Mouse (Mus musculus): ENCODE results near the gene Plppr1.
A peak's percentile ranks its signal among the peaks of the same experiment; 100 is the strongest.

The Plppr1 gene

DNA sequence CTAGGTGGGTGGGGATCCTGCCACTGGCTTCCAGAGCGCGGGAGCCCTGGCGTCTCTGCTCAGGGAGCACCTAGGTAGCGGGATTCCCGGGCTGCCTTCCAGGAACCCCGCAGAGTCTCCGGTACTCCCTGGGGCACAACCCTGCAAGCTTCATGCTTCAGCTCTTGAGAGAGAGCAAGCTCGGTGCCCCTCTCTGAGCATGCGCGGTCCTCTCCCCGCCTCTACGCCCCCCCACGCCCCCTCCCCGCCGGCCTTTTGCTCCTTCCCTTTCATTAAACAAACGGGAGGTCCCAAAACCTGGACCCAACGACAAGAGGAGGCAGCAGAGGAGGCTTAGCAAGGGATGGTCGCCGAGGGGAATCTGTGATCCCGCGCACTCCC lies at the start of gene Plppr1:
Plppr1 (plus strand) TSS at position 253 of the 381 bp plus-strand sequence.
- DNase-seq, result peak; percentile 9

DNA sequence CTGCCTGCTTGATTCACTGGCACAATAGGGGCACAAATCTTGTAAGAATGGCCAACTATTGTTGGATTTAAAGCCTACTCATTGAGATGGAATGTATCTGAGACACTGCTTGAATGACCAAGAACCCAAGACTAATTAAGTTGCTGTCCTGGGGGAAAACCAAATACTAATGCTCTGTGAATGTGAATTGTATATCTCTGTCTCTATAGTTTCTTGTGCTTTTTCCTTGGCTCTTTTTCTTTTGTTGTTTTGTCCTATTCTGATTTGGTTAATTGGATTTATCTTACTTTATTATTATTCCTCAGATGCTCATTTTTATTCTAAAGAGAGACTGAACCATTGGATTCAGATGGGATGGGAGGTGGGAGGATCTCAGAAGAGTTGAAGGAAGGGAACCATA lies 42.4 kb upstream of the Plppr1 start:
- no peak for DNase-seq

DNA sequence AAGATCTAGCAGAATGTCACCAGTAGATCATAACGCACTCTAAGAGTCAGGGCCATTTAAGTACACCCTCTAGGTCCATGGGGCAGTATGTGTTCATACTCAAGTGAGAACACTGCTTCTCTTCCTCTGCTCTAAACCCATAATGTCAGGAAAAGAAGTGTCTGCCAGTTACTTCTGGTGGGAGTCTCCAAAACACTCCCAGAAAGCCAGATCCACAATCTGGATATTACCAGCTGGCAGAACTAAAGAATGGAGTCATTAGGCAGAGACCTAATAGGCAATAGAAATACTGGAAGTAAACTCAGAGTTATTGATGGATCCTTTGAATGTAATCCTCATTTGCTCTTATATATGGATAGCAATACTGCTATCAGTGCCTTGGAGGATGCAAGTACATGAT lies 35.9 kb upstream of the Plppr1 start:
- no peak for DNase-seq

DNA sequence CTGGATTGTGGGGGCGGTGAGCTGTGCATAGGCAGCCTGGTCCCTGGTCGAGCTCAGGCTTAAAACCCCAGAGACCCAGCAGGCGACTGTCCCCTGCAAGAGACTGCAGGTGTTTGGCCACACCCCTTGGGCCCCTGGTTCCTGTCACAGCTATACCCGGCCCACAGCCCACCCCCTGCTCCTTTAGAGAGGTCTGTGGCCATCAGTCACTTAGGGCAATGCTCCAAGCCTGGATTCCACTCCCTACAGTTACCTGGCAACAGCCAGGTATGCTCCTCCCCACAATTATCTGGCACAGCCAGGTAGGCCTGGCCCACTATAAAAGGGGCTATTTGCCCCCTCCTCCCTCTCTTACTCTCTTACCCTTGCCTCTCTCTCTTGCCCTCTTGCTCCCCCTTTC lies 20.8 kb upstream of the Plppr1 start:
- no peak for DNase-seq

DNA sequence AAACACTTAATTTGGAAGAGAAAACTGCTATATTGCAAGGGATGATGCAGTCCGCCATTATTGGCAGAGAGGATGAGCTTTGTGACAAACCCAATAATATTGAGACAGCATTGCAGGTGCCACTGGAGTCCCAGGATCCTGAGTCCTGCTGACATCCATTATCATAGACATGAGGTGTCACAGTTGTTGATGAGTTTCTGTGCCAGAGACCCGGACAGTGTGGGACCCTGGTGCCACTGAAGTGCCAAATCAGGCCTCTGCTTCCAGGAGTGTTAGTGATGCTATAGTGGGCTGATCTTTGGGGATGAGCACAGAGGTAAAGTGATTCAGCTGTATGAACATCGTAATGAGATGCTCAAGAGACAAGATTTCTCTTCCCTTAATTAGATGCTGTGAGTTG lies 19.2 kb upstream of the Plppr1 start:
- DNase-seq, result no peak

DNA sequence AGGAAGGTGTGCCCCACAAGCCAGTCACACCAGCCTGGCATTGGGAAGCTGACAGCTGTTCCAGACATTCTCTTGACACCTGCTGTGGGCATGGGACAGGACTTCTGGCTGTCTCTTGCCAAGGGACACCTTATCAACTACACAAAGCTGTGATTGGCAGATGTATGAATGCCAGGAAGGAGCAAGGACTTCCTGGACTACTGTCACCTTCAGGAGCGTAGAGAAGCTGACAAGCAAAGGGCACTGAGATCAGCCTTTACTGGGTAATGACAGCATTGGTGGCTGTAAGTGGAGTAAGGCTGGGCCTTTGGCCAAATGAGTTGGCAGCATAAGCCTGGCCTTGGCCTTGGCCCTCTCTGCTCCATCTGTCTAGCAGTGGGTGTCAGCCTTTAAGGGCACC lies 17.4 kb upstream of the Plppr1 start:
- DNase-seq, result no peak

DNA sequence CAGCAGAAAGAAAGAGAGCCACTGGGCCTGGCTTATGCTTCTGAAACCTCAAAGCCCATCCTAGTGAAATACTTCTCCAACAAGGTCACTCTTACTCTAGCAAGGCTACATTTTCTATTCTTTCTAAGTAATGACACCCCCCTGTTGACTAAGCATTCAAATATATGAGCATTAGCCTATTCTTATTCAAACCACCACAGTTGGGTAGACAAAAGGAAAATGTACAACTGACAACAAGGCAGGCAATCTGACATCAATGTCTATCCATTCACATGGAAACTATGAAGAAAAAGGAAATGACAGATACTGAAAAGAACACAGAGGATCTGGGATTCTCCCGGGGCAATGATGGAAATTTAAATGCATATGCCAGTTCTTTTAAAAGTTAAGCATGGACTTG lies 8.4 kb upstream of the Plppr1 start:
- DNase-seq, result no peak

DNA sequence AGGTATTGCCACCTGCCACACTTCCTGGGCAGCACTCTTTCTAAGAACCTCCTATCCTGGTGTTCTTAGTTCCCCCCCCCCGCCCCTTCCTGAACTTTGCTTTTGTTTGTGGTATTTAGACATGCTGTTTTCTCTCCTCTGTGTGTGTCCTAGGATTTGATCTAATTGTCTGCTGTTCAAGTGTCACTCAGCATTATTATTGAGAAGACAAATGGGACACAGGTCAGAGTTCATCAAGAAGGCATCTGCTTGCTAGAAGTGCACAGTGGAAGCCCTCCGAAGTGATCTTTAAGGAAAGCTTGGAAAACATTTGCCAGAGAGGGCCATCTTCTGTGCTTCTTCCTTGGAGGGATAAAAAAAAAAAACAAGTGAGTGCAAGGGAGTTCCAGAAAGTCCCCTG lies 1.2 kb upstream of the Plppr1 start:
- DNase-seq, result no peak

DNA sequence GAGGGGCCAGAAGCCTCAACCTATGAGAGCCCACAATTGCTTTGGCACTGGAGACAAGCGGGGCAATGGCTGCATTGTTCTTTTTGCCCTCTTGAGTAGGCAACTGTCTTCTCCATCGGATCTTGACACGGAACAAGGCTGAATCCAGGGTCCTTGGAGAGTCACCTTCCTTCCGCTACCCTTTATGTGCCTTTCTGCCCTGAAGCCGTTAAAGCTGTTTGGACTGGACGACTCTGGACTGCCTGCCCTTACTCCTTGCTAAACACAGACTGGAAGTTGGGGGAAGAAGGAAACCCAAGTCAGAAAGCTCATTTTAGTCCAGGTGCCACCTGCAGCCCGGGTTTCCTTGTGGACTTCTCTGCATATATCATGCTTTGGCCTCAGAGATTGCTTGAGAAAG lies 516 bp upstream of the Plppr1 start:
- DNase-seq, result peak; percentile 7

DNA sequence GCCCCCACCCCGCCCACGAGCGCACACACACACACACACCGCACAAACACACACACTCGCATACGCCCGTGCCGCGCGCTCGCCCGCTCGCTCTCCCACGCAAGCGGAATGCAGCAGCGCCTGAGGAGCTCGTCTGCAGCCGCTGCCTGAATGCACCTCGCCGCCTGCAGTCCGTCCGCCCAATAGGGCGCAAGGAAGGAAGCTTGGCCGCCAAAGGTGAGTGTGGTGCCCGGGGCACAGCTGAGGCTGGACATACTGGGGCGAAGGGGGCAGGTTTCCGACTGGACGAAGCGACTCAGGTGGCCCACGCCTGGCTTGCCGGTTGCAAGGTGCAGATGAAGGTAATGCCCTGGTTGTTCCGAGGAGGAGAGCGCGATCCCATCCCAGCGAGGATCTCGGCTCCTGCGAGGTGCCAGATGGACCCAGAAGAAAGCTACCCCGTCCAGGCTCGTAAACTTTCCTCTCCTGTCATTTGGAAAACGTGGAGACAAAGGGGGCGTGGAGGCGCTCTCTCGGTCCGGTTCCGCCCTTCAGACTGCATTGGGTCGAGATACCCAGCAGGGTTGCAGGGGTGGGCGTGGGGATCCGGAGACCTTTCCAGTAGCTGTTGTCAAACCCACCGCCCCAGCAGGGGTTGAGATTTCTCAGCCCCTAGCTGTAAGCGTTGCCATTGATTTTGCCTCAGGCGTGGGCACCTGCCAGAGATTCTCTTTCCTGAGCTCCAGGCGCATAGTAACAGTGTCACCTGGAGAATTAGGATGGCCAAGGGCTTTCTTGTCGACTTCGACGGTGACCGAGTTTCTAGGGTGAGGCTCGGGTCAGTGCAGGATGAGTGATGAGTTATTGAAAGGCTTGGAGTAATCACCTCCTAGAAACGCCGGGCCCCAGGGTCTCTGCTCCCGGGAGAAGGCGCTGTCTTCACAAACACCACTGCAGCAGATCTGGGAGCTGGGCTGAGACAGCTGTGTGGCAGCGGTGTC lies 619 bp downstream of the Plppr1 start:
- peak; percentile 14 for DNase-seq

DNA sequence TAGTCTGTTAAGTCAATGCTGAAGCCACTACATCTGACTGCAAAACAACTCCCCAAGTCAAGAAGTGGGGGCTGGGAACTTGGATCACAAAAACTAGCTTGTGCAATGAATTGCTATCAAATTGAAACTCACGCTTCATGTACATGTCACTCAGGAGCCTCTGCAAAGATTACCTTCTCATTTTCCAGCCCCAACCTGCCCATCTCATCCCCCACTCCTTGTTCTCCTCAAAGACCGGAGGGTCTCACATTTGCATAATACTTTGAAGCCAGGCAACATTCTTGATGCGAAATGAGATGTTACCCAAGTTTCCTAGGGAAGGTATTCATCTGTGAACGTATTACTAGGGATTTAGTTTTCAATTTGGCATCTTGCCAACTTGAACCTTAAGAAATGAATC lies 10.4 kb downstream of the Plppr1 start:
- no peak for DNase-seq

DNA sequence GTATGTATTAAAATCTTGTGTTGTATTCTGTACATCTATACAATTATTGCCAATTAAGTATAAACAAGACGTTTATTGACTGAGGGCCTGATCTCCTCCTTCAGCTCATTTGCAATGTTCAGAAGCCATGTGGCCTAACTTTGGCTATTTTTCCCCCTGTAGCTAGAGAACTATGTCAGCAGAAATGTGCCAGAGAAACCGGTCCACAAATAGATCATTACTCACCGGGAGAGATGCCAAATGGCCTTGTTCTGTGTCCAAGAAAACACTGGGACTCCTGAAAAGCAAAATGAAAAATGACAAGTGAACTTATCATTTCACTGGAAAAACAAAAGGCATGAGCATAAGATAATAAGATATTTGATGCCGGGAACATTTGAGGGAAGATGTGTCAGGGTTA lies 13.8 kb downstream of the Plppr1 start:
- peak; percentile 9 for DNase-seq

DNA sequence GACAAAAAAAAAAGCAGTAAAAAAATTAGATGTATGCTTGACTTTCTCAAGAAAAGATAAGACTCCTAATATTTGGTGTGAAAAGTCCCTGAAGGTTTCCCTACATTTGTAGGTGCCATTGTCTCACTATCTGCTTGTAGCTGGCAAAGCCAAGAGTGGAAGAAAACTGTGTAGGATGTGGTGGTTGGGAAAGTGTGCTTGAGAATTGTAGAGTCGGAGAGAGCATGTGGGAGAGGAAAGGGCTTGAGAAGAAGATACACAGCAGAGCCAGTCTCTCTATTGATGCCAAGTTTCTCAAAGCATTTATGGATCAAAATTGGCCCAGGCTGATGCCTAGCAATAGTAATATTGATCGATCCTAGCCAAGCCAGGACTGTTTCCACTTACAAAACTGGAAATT lies 16.8 kb downstream of the Plppr1 start:
- no peak for DNase-seq

DNA sequence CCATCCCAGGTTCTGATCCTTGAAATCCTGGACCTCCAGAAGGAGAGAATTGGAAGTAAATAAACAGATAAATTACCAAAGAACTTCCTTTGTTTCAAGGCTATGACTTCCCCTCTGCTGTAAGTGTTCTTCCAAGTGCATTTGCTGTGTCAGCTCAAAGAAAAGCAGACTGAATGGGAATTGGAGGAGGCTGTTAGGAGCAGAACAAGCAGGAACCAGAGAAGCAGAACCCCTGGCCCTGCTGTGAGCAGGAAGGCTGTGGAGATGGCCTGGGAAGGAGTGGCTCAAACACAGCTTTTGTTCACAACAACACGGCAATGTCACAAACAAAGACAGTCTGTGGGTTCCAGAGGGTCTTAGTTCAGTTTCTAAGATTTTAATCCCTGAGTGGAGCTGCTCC lies 20.3 kb downstream of the Plppr1 start:
- DNase-seq, result no peak

DNA sequence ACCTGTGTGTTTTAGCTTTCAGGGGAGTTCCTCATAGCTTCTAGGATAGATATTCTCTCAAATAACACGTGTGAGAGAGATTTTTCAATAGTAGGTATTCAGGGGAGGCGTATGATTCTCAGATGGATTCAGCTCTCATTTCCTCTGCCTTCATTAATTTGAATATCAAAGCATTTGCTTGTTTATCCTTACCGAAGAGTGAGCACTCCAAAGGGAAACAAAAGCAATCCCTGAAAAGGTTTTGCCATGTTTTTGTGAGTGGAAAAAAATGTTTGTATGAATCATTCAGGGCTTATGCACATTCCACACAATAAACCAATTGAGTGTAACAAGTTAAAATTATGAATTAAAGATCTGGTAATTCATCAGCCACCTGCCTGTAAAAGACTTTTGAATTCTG lies 29.1 kb downstream of the Plppr1 start:
- no peak for DNase-seq

DNA sequence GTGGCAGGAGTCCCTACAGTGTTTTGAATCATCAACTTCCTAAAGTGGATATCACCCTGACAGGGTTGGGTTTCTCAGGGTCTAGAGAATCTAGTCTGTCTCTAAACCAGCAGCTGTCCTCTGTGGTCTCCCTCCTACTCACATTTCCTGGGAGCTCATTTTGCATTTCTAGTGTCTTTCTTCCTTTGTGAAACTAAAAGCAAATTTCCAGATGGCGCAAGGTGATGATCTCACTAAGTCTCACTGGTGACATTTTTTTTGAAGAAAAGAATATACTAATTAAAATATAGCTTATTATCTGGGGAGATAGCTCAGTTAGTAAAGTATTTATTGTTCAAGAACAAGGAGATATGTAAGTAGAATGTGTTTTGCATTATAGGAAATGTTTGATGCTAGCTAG lies 31.4 kb downstream of the Plppr1 start:
- DNase-seq, result no peak

DNA sequence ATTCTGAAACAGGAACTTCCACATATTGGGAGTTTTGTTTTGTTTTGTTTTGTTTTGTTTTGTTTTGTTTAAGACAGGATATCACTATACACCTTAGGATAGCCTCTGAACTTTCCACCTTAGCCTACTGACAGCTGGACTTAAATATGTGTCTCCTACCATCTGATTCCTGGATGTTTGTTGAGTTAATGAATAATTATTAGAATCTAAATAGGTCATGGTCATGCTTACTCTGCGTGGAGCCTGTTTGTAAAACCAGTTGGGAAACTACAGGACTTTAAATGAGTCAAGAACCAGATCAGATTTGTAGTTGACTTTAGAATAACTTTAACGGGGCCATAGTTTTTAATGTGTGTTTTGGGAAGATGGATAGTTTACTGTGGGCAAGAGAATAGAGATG lies 40.4 kb downstream of the Plppr1 start:
- DNase-seq, result no peak

DNA sequence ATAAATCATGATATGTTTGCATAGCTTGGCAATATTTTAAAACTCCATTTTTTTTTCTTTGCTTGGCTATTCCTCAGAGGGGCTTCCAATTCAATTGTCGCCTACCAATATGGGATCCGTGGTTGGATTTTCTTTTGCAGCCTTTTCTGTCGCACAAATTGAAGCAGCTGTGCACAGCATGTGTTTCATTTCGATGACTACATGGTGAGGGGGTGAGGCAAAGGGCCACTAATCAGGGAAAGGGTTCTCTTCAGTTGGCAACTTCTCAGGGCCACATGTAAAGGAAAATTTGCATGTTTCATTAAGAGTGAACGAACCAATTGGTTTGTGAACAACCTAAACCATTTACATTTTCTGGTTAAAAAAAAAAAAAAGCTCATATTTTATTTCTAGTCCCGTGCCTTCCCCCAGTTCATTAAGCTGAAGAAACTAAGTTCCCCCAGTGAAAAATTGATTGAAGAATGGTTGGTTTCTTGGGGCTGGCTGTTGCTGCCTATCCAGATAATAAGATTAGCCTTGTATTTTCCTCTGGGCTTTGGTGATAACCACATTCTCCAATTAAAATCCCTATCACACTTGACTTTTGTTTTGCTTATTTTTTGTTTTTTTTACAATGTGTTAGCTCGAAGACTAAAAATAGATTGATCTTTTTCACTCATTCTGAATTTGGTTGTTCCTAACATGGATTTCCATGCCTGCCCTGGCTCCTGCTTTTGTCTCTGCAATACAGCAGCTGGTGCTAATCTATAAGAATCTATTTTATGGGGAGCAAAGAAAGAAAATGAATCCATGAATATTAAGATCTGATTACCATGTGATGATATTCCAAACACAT lies 43.1 kb downstream of the Plppr1 start:
- no peak for DNase-seq

DNA sequence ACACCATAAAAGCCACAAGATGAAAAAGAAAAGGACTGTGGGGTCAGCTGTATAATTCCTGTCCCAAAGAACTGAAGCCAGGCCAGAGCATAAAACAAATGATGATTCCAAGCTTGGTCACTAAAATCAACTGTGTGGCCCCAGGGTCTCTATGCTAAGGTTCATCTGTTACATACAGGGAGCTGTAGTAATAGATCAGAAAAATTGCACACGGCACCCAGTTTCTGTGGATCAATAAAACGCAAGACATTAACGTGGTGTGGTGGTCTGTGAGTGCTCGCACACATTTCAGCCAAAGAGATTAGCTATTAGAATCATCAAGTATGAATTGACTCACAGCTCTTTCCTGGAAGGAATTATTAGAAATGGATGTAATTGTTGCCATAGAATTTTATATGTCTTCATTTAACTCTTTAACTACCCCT lies 43.7 kb downstream of the Plppr1 start:
- no peak for DNase-seq

DNA sequence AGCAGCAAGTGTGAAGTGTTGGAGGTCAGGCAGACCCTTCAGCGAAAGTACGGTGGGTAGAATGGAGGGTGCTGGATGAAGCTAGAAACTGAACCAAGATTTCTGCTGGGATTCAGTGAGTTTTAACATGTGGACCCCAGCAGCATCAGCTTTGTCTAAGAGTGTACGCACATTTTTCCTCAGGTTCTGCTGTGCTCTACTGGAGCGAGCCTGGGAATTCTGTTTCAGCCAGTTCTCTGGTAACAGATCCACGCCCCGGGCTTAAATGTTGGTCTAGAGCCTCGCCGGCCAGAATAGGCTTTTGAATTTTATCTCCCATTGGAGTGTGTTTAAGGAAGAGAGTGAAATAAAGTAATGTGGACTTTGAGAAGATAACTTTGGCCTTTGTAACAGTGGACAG lies 45.8 kb downstream of the Plppr1 start:
- no peak for DNase-seq

DNA sequence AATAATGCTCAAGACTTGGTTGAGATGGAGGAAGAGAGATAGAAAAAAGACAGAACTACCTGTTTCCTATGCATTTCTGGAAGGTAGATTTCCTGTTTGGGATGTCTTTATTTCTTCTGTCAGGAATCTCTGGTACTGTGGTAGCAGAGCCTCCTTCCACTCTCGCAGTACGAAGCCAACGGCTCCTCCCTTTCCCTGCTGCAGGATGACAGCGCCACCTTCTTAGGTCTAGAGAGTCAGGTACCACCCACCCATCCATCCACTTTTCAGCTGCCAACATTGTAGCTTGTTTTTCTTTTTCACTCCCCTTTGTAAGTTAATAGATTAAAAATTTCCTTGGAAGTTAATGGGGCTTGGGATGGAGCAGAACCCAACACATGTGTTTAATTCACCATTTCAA lies 48.8 kb downstream of the Plppr1 start:
- no peak for DNase-seq

DNA sequence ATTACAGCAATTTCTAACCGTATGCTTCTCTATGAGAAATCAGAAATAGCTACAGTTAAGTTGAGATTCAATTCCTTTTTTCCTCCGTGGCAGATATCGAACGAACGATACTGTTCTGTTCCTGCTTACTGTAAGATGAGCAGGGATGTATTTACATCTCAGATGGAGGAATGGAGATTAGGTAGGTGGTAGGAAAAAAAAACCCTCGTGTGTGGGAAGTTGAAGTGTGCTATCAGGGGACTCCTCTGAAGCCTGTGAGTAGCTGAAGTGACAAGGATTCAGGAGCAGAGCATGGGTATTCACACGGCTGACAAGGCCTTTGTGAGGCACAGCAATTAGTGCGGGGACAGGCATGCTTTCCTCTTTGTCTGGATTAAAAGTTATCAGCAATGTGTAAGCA lies 49.3 kb downstream of the Plppr1 start:
- DNase-seq, result no peak

DNA sequence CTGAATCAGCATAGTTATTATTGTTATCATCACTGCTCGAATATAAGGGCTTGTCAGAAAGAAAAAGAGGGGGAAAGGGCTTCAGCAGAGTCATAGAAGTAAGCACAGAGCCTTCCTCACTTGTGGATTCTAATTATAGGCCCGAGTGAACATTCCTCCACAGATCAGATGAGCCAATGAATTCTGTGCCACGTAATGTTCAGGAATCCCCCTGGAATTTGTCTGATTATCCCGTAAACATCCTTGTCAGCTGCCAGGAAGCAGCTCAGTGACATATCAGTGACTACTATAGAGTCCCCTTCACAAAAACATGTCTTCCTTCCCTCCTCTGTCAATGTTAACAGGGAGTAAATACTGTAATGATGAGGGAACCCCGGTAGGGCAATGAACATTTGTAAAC lies 50.9 kb downstream of the Plppr1 start:
- DNase-seq, result no peak

DNA sequence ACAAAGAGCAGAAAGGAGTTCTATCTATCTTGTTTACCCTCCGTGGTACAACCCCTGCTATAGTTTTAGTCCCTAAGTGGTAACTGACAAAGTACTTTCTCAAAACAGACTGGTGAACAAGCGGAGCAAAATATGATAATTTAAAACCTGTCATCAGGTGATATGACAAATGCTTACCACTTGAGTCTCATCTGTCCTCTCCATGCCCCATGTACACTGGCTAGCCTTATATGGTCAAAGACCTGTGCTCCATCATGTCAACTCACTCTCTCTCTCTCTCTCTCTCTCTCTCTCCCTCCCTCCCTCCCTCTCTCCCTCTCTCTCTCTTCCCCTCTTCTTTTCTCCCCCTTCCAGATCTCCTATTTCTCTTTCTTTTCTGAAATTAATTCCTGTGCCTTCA lies 59.8 kb downstream of the Plppr1 start:
- DNase-seq, result no peak
